In the genomic region with DNA sequence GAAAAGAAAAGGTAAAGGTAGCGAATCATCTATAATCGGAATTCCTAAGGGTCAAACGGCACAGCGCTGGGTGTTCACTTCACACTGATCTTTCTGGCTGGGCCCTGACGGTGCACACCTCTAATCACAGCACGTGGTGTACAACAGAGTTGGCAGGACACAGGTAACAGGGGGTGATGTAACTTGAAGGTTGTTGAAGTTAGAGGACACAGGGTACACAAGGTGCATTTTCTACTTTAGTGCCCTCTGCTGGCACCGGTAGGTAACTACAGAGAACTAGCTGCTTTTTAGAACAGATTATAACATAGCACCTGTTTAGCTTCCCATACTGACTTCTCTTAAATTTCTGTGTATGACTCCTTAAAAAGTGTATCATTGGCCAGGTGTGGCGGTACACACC, we compare ENCODE assay signal across 8 mouse cellular contexts. TPM values are rescaled to one million over a fixed set of nuclear protein-coding genes. Genes with fewer than 3 reads are reported as not detected.
DNase-seq lines count a peak whose midpoint lies in the region; ATAC-seq and TF ChIP-seq lines count a peak whose summit lies in the region.
"Had no signal": no experiment of that assay in that cellular context is flagged by ENCODE, and none has a peak within 500 bp of the region (broad histone marks: within the 10 kb centered on the region; RNA-seq: fewer than 3 reads in every experiment).

No protein-coding gene starts in this region.

- no peaks in the 10 kb centered on the region for H3K4me1 ChIP-seq in intestine, postnatal 0 days (replicated peaks; ENCODE audit: control insufficient read depth, insufficient read depth, low read length)
- H3K4me1 ChIP-seq in intestine, embryonic 15.5 days (replicated peaks): no peaks in the 10 kb centered on the region
- H3K4me1 ChIP-seq in G1E (ENCODE audit: insufficient read depth, low read depth, low read length): peaks cover 13% of the 10 kb centered on the region
- H3K4me1 ChIP-seq in cortical plate, adult 2 months (ENCODE audit: control insufficient read depth, insufficient read depth, low read length): no peaks in the 10 kb centered on the region
- H3K4me1 ChIP-seq in lung, embryonic 14.5 days (ENCODE audit: insufficient read depth): no peaks in the 10 kb centered on the region

- no peak overlapping the region for H3K4me2 ChIP-seq in intestine, postnatal 0 days (replicated peaks; ENCODE audit: low read depth)
- no peak overlapping the region for H3K4me2 ChIP-seq in intestine, embryonic 15.5 days (replicated peaks)
- H3K4me2 ChIP-seq in lung, embryonic 14.5 days: no peak overlapping the region

- H3K27ac ChIP-seq in intestine, postnatal 0 days (ENCODE audit: low read depth, low read length): no peak overlapping the region
- H3K27ac ChIP-seq in intestine, embryonic 15.5 days: no peak overlapping the region
- no peak overlapping the region for H3K27ac ChIP-seq in cortical plate, adult 2 months (ENCODE audit: insufficient read depth, low read length)
- H3K27ac ChIP-seq in lung, embryonic 14.5 days (ENCODE audit: low read depth): no peak overlapping the region

- H3K4me3 ChIP-seq in intestine, postnatal 0 days (ENCODE audit: low read depth, low read length): no peak overlapping the region
- H3K4me3 ChIP-seq in intestine, embryonic 15.5 days (replicated peaks): no peak overlapping the region
- no peak overlapping the region for H3K4me3 ChIP-seq in G1E (ENCODE audit: low read depth, low read length)
- H3K4me3 ChIP-seq in cortical plate, adult 2 months (ENCODE audit: insufficient read depth, low read length): no peak overlapping the region
- H3K4me3 ChIP-seq in lung, embryonic 14.5 days (ENCODE audit: low read depth, low read length): no peak overlapping the region
- H3K4me3 ChIP-seq: myocyte had no signal

- no peak for TF ChIP-seq POLR2A in cortical plate, adult 2 months (IDR thresholded peaks at IDR 0.05; ENCODE audit: extremely low read depth, insufficient read depth, low read length)

- no peaks in the 10 kb centered on the region for H3K27me3 ChIP-seq in intestine, postnatal 0 days (replicated peaks; ENCODE audit: control insufficient read depth, insufficient read depth, low read length)
- no peaks in the 10 kb centered on the region for H3K27me3 ChIP-seq in intestine, embryonic 15.5 days (replicated peaks)
- H3K27me3 ChIP-seq in G1E (ENCODE audit: insufficient read depth, low read length): no peaks in the 10 kb centered on the region
- H3K27me3 ChIP-seq in lung, embryonic 14.5 days (ENCODE audit: insufficient read depth, low read length): no peaks in the 10 kb centered on the region

- no peak overlapping the region for H3K9ac ChIP-seq in intestine, postnatal 0 days (ENCODE audit: low read depth, low read length)
- no peak overlapping the region for H3K9ac ChIP-seq in intestine, embryonic 15.5 days
- no peak overlapping the region for H3K9ac ChIP-seq in lung, embryonic 14.5 days

- ATAC-seq in intestine, postnatal 0 days: peak; percentile 33; the same call in 1 of the 2 replicates
- ATAC-seq in intestine, embryonic 15.5 days: no peak
- no peak for ATAC-seq in G1E (ENCODE audit: extremely low read depth, insufficient number of reproducible peaks, low FRiP score, poor library complexity, severe bottlenecking)
- ATAC-seq in lung, embryonic 14.5 days (ENCODE audit: insufficient read depth): no peak

- no peaks in the 10 kb centered on the region for H3K9me3 ChIP-seq in intestine, postnatal 0 days (ENCODE audit: control insufficient read depth)
- H3K9me3 ChIP-seq in intestine, embryonic 15.5 days: no peaks in the 10 kb centered on the region
- H3K9me3 ChIP-seq in G1E (replicated peaks): no peaks in the 10 kb centered on the region
- no peaks in the 10 kb centered on the region for H3K9me3 ChIP-seq in lung, embryonic 14.5 days (ENCODE audit: low read depth, low read length)

- WGBS in intestine, postnatal 0 days: 83% methylated on average over 8 of the region's 8 CpGs
- WGBS in intestine, embryonic 15.5 days: 81% methylated on average over 8 of the region's 8 CpGs
- WGBS in lung, embryonic 14.5 days: 84% methylated on average over 8 of the region's 8 CpGs

- TF ChIP-seq CTCF in intestine, postnatal 0 days (IDR thresholded peaks at IDR 0.05; ENCODE audit: low read depth): peak; percentile 62
- peak; percentile 63 for TF ChIP-seq CTCF in G1E (IDR thresholded peaks at IDR 0.05; ENCODE audit: low read depth, low read length)
- peak; percentile 34; the same call in 1 of the 2 replicates for TF ChIP-seq CTCF in cortical plate, adult 2 months (IDR thresholded peaks at IDR 0.05; ENCODE audit: extremely low read depth, insufficient read depth, low read length)
- TF ChIP-seq CTCF in lung, embryonic 14.5 days (IDR thresholded peaks at IDR 0.05; ENCODE audit: low read depth): peak; percentile 54

- H3K36me3 ChIP-seq in intestine, postnatal 0 days (ENCODE audit: control insufficient read depth, insufficient read depth): peaks cover 49% of the 10 kb centered on the region
- peaks cover 19% of the 10 kb centered on the region for H3K36me3 ChIP-seq in intestine, embryonic 15.5 days
- H3K36me3 ChIP-seq in G1E (replicated peaks): peaks cover 86% of the 10 kb centered on the region
- peaks cover 46% of the 10 kb centered on the region for H3K36me3 ChIP-seq in lung, embryonic 14.5 days (ENCODE audit: insufficient read depth)

- DNase-seq in G1E (ENCODE audit: low spot score): peak; percentile 21
- DNase-seq in lung, embryonic 14.5 days: peak; percentile 38
- peak; percentile 67 for DNase-seq in thymus, postnatal 4 days
- no peak for DNase-seq in right cerebral cortex, postnatal 25 days

RNA-seq across cellular contexts. Expression of a gene that starts 7.8 kb away (rescaled TPM):
- 13.5 and 15.5 TPM in 2 replicates for polyA plus RNA-seq in intestine, postnatal 0 days (2015; fragmentation: Nextera tagmentation; extraction: Ambion mirVana)
- polyA plus RNA-seq in intestine, embryonic 15.5 days (2015; fragmentation: Nextera tagmentation; extraction: Ambion mirVana): 44.1 and 45.9 TPM in 2 replicates
- total RNA-seq in G1E (2014; fragmentation: Nextera tagmentation) (66.1 and 79.6 TPM in 2 replicates), G1E (2017) (62.5 and 63.9 TPM in 2 replicates)
- 56.6 and 58.0 TPM in 2 replicates for polyA plus RNA-seq in G1E (2012)
- 31.8 and 32.5 TPM in 2 replicates for polyA plus RNA-seq in cortical plate, adult 2 months (2012; rRNA removed)
- polyA plus RNA-seq in lung, embryonic 14.5 days (2014; fragmentation: Nextera tagmentation; extraction: Ambion mirVana): 56.8 and 60.6 TPM in 2 replicates

RNA-seq across cellular contexts. Expression of a gene that starts 7.8 kb away (rescaled TPM):
- 12.8 and 13.2 TPM in 2 replicates for polyA plus RNA-seq in intestine, postnatal 0 days (2015; fragmentation: Nextera tagmentation; extraction: Ambion mirVana)
- 29.0 and 31.1 TPM in 2 replicates for polyA plus RNA-seq in intestine, embryonic 15.5 days (2015; fragmentation: Nextera tagmentation; extraction: Ambion mirVana)
- total RNA-seq in G1E (2014; fragmentation: Nextera tagmentation) (38.5 and 42.3 TPM in 2 replicates), G1E (2017) (27.4 and 29.9 TPM in 2 replicates)
- 12.2 and 15.6 TPM in 2 replicates for polyA plus RNA-seq in G1E (2012)
- 56.6 and 61.0 TPM in 2 replicates for polyA plus RNA-seq in cortical plate, adult 2 months (2012; rRNA removed)
- polyA plus RNA-seq in lung, embryonic 14.5 days (2014; fragmentation: Nextera tagmentation; extraction: Ambion mirVana): 42.8 and 44.4 TPM in 2 replicates

RNA-seq across cellular contexts. Expression of a gene that starts 45.7 kb away (rescaled TPM):
- 7.4 and 10.5 TPM in 2 replicates for polyA plus RNA-seq in intestine, postnatal 0 days (2015; fragmentation: Nextera tagmentation; extraction: Ambion mirVana)
- polyA plus RNA-seq in intestine, embryonic 15.5 days (2015; fragmentation: Nextera tagmentation; extraction: Ambion mirVana): 15.8 and 17.8 TPM in 2 replicates
- total RNA-seq in G1E (2014; fragmentation: Nextera tagmentation): 18.5 and 26.8 TPM in 2 replicates
- 7.4 TPM in 2 replicates for total RNA-seq in G1E (2017)
- 1.4 and 1.6 TPM in 2 replicates for polyA plus RNA-seq in G1E (2012)
- 30.4 and 32.7 TPM in 2 replicates for polyA plus RNA-seq in cortical plate, adult 2 months (2012; rRNA removed)
- polyA plus RNA-seq in lung, embryonic 14.5 days (2014; fragmentation: Nextera tagmentation; extraction: Ambion mirVana): 14.7 and 15.0 TPM in 2 replicates

RNA-seq across cellular contexts. Expression of a gene that starts 48.6 kb away (rescaled TPM):
- polyA plus RNA-seq in intestine, postnatal 0 days (2015; fragmentation: Nextera tagmentation; extraction: Ambion mirVana): 39.3 and 41.5 TPM in 2 replicates
- 128 and 134 TPM in 2 replicates for polyA plus RNA-seq in intestine, embryonic 15.5 days (2015; fragmentation: Nextera tagmentation; extraction: Ambion mirVana)
- total RNA-seq in G1E (2014; fragmentation: Nextera tagmentation): 83.3 and 105 TPM in 2 replicates
- 222 and 259 TPM in 2 replicates for total RNA-seq in G1E (2017)
- 129 and 178 TPM in 2 replicates for polyA plus RNA-seq in G1E (2012)
- 37.0 and 37.2 TPM in 2 replicates for polyA plus RNA-seq in cortical plate, adult 2 months (2012; rRNA removed)
- 165 and 183 TPM in 2 replicates for polyA plus RNA-seq in lung, embryonic 14.5 days (2014; fragmentation: Nextera tagmentation; extraction: Ambion mirVana)

RNA-seq across cellular contexts. Expression of a gene that starts 53.3 kb away (rescaled TPM):
- 78.3 and 80.4 TPM in 2 replicates for polyA plus RNA-seq in intestine, postnatal 0 days (2015; fragmentation: Nextera tagmentation; extraction: Ambion mirVana)
- 97.9 and 100 TPM in 2 replicates for polyA plus RNA-seq in intestine, embryonic 15.5 days (2015; fragmentation: Nextera tagmentation; extraction: Ambion mirVana)
- 23.9 and 25.8 TPM in 2 replicates for total RNA-seq in G1E (2014; fragmentation: Nextera tagmentation)
- 73.6 and 106 TPM in 2 replicates for total RNA-seq in G1E (2017)
- 28.6 and 35.8 TPM in 2 replicates for polyA plus RNA-seq in G1E (2012)
- polyA plus RNA-seq in cortical plate, adult 2 months (2012; rRNA removed): 44.9 and 45.4 TPM in 2 replicates
- 93.5 and 96.8 TPM in 2 replicates for polyA plus RNA-seq in lung, embryonic 14.5 days (2014; fragmentation: Nextera tagmentation; extraction: Ambion mirVana)
